Mouse (Mus musculus) c-Kit-positive CD71-positive TER-119-positive erythroid progenitor cells, embryonic 14.5 days (primary cell): ENCODE data around the gene Safb2.

Experiments
- DNase-seq: peaks from one replicate; pipeline ENCODE4 v3.0.0-alpha.2; 2013; ENCODE audit warnings: low spot score

Safb2 gene

DNA sequence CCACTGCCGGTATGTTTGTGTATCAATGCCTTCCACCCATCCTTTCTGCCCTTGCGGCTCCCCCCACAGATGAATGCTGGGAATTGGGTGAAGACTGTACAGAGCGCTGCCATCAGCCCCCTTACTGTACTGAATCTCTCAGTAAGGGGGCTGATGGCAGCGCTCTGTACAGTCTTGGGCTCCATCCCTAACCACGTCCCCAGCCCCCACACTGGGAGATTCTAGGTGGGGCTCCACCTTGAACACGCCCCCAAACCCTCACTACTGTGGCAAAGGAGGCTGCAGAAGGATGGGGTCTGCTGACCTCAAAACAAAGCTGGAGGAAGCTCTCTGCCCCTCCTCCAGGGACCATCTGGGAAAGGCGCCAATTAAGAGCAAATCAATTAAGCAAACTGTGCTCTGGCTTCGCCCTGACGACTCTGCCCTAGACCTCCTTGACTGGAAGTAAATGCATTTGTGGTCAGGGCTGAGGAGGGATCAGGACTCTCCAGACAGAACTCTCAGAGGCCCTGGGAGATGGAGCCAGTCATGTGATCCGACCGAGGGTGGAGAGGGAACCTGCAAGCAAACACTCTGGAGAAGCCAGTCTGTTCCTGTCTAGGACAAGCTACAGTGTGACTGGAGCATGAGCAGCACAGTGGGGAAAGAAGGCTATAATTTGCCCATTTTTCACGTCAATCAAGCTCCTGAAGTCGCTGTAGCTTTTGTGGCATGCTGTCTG is 68.5 kb downstream of the Safb2 start:
- no peak for DNase-seq

DNA sequence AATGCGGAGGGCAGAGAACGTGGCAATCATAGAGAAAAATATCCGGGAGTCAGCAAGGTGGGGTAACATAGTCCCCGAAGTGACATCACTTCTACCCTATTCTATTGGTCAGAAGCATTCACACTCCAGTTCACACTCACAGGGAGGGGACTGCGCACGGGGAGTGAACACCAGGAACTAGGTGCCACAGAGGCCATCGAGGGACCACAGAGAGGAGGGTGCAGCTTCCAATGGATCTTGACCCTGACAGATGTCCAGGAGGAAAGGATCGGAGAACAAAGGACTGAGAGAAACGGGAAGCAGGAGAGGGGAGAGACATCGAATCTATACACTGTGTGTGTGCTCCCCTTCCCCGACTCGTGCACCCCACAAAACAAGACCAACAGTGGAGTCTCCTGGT is 69.5 kb downstream of the Safb2 start:
- DNase-seq: no peak

DNA sequence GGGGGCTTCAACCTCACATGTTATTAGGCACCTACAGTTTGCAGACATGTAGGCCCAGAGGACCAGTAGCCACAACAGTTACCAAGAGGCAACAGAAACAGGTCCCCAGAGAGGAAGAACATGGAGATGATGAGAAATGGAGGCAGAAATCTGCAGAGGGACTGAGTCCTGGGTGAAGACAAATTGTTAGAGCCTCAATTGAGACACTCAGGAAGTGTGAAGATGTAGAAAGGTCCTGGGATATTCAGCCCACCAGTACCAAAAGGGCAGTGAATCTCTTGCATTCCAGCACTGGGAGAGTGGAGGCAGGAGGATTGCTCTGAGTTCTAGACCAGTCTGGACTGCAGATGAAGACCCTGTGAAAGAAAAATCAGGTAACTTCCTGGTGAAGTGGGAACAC is 70.1 kb downstream of the Safb2 start:
- DNase-seq: no peak

DNA sequence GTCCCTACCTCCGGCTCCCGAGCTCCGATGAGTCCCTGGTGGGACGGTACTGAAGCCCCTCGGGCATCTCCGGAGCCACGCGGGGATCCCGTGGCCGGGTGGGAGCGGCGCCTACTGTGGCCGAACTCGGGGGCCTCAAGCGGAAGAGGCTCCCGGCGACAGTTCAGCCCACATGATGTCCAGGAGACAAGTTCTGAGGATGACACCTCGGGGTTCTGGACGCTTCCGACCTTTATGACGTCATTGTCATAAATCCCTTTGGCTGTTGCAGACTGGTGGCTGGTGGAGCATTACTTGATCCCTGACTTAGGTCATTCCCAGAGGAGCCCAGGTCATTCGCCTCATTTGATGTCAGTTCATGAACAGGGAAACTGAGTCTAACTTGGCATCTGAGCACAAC is 72.1 kb downstream of the Safb2 start, which contains the start of gene Znrf4:
Znrf4 (minus strand) TSS at position 122 of the 400 bp plus-strand sequence.
- DNase-seq: no peak

DNA sequence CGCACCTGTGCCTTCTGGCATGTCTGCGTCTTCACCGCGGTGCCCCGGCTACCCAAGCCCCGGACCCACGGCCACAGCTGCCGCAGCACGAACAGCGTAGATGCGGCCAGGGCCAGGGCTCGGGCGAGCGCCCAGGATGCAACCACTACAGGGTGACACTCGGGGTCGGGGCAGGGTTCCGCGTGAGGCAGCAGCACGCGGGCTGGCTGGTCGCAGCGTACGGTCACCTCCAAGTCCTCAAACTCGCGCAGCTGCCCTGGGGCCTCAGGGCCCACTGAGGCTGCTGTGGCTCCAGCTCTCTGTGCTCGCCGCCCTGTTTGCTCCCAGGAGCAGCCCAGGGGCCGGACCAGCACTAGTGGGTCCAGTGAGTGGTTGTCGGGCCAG is 72.7 kb downstream of the Safb2 start:
- DNase-seq: no peak

DNA sequence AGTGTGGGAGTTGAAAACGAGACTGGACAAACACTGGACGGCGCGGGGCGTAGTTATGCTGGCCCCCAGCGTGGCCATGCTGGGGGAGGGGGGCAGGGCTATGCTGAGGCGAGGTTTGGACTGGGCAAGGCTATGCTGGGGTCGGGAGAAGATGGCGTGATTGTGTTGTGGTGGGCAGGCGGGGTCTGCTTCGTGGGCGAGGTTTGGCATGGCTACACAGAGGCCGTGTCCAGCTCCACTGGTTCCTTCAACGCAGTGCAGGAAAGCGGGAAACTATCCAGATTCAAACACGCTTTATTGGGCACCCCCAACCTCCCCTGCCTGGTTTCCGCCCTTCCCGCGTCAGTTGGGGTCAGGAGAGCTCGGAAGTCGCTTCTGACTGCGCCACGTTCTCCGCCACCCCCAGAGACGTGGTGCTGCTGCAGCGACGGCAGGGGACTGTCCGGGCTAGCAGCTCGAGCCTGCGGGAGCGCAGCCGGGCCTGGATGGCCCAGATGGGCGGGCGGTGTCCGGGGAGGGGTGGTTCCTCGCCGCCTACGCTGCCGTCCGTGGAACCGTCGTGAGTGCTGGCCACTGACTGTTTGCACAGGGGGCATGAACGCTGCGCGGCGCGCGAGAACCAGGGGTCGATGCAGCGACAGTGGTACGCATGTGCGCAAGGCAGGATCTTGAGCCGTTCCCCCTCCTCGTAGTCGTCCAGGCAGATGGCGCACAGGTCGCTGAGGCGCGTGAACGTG is 73.2 kb downstream of the Safb2 start:
- DNase-seq: no peak
